Mouse (Mus musculus): ENCODE measurements at regions not wholly inside any gene's neighbourhood (a gene's known extent, or its start where the extent isn't known, plus 50 kb on each side); places are given as distances from the start of the nearest gene placed in this dataset.

GRCm38 (mm10) chr3:137762213-137762884 is 91.0 kb downstream of the Gm21962 start:
- H3K4me3 ChIP-seq (ENCODE audit: low read length) = no peak overlapping the region
- H3K36me3 ChIP-seq (ENCODE audit: control insufficient read depth, insufficient read depth, low read length) = no peaks in the 10 kb centered on the region
- no peak for ATAC-seq (ENCODE audit: low read depth)
- no peaks in the 10 kb centered on the region for H3K9me3 ChIP-seq (ENCODE audit: control insufficient read depth, low read length)
- no peak overlapping the region for H3K9ac ChIP-seq (ENCODE audit: low read length)
- H3K4me1 ChIP-seq (replicated peaks; ENCODE audit: control insufficient read depth, insufficient read depth, low read length) = no peaks in the 10 kb centered on the region
- no peaks in the 10 kb centered on the region for H3K27me3 ChIP-seq (ENCODE audit: control insufficient read depth, insufficient read depth, low read depth, low read length)
- 42% methylated on average over 14 of the region's 14 CpGs for WGBS
- H3K4me2 ChIP-seq (ENCODE audit: low read depth, low read length) = no peak overlapping the region
- H3K27ac ChIP-seq (ENCODE audit: low read length) = no peak overlapping the region

- Histone ChIP-seq H3K27me3 (ENCODE audit: control insufficient read depth, insufficient read depth, low read depth, low read length) (no peaks in the 10 kb centered on the region), H3K36me3 (ENCODE audit: control insufficient read depth, insufficient read depth, low read length) (no peaks in the 10 kb centered on the region), H3K9me3 (ENCODE audit: control insufficient read depth, low read length) (no peaks in the 10 kb centered on the region), H3K27ac (ENCODE audit: low read length) (no peak overlapping the region), H3K4me1 (replicated peaks; ENCODE audit: control insufficient read depth, insufficient read depth, low read length) (no peaks in the 10 kb centered on the region), H3K4me2 (ENCODE audit: low read depth, low read length) (no peak overlapping the region), H3K4me3 (ENCODE audit: low read length) (no peak overlapping the region), H3K9ac (ENCODE audit: low read length) (no peak overlapping the region)
- 74% methylated on average over 5 of the region's 5 CpGs for WGBS
- ATAC-seq (ENCODE audit: low read depth) = no peak
Observed at GRCm38 (mm10) chr3:137763406-137763805, 92.1 kb downstream of the Gm21962 start.

GRCm38 (mm10) chr3:137768627-137769026 is 95.7 kb upstream of the H2afz start:
- no peaks in the 10 kb centered on the region for H3K9me3 ChIP-seq (ENCODE audit: control insufficient read depth, low read length)
- H3K4me1 ChIP-seq (replicated peaks; ENCODE audit: control insufficient read depth, insufficient read depth, low read length) = no peaks in the 10 kb centered on the region
- H3K9ac ChIP-seq (ENCODE audit: low read length) = no peak overlapping the region
- WGBS = 79% methylated on average over 4 of the region's 4 CpGs
- H3K27ac ChIP-seq (ENCODE audit: low read length) = no peak overlapping the region
- H3K36me3 ChIP-seq (ENCODE audit: control insufficient read depth, insufficient read depth, low read length) = no peaks in the 10 kb centered on the region
- no peaks in the 10 kb centered on the region for H3K27me3 ChIP-seq (ENCODE audit: control insufficient read depth, insufficient read depth, low read depth, low read length)
- H3K4me3 ChIP-seq (ENCODE audit: low read length) = no peak overlapping the region
- no peak overlapping the region for H3K4me2 ChIP-seq (ENCODE audit: low read depth, low read length)
- ATAC-seq (ENCODE audit: low read depth) = no peak

DNA sequence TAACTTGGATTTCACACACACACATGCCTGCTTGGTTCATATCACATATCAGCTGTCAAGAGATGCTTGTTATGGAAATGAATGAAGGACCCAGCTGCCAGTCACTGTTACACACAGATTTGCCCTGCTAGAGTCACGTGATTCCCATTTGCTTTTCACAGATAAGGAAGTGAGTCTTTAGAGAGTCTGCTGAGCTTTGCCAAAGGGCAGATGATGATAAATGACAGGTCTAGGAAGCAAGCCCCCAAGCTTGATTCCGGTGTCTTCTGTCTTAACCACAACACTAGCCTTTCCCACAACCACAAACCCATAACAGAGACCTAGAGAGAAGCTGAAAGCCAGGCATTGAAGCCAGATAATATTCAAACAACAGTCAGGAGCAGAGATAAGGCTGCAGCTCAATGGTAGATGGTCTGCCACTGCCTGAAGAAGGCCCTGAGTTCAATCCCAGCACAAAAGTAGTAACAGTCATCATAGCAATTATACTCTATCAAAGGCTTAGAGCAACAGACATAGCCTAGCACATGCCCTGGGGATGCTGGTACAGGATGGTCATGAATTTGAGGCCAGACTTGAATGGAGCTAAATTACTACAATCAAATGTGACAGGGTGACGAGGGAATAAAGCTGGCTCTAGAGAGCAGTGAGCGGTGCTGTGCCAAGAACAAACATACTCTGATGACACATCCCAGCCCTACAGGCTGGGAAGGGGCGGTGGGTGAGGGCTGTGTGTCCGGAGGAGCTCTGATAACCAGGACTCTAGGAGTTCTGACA is 89.0 kb upstream of the H2afz start:
- ATAC-seq (ENCODE audit: low read depth) = peak; percentile 49; the same call in 1 of the 2 replicates
- WGBS = 29% methylated on average over 6 of the region's 6 CpGs
- H3K27ac ChIP-seq (ENCODE audit: low read length) = no peak overlapping the region

DNA sequence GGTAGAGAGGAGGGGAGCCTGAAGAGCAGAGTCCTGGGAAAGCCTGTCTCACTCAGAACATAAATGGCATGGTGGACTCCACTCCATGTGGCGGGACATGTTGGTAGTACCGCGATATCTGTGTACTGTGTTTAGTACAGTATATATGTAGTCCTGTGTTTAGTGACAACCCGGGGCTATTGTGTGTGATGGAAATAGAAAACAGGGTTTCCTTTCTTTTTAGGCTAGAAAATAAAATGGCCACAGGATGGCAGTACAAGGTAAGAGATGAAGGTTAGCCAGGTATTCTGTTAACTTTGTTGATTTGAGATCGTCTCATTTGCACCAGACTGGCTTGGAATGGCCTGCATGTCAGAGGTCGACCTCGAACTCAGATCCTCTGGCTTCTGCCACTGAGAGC is 86.2 kb upstream of the H2afz start:
- Histone ChIP-seq H3K27ac (ENCODE audit: low read length) (no peak overlapping the region), H3K36me3 (ENCODE audit: control insufficient read depth, insufficient read depth, low read length) (no peaks in the 10 kb centered on the region), H3K27me3 (ENCODE audit: control insufficient read depth, insufficient read depth, low read depth, low read length) (no peaks in the 10 kb centered on the region), H3K9me3 (ENCODE audit: control insufficient read depth, low read length) (no peaks in the 10 kb centered on the region), H3K9ac (ENCODE audit: low read length) (no peak overlapping the region), H3K4me2 (ENCODE audit: low read depth, low read length) (no peak overlapping the region), H3K4me3 (ENCODE audit: low read length) (no peak overlapping the region), H3K4me1 (replicated peaks; ENCODE audit: control insufficient read depth, insufficient read depth, low read length) (no peaks in the 10 kb centered on the region)
- 32% methylated on average over 7 of the region's 7 CpGs for WGBS
- 0 out of 2 replicates have a peak, but pooled peaks have one; percentile 24 for ATAC-seq (ENCODE audit: low read depth)

More for the DNA sequence above, 89.0 kb upstream of the H2afz start:
- H3K9ac ChIP-seq (ENCODE audit: low read length) = no peak overlapping the region
- no peak overlapping the region for H3K4me2 ChIP-seq (ENCODE audit: low read depth, low read length)
- no peak overlapping the region for H3K4me3 ChIP-seq (ENCODE audit: low read length)
- no peaks in the 10 kb centered on the region for H3K9me3 ChIP-seq (ENCODE audit: control insufficient read depth, low read length)
- H3K4me1 ChIP-seq (replicated peaks; ENCODE audit: control insufficient read depth, insufficient read depth, low read length) = no peaks in the 10 kb centered on the region
- no peaks in the 10 kb centered on the region for H3K36me3 ChIP-seq (ENCODE audit: control insufficient read depth, insufficient read depth, low read length)
- H3K27me3 ChIP-seq (ENCODE audit: control insufficient read depth, insufficient read depth, low read depth, low read length) = no peaks in the 10 kb centered on the region

GRCm38 (mm10) chr3:137780029-137780428 is 84.3 kb upstream of the H2afz start:
- Histone ChIP-seq H3K4me1 (replicated peaks; ENCODE audit: control insufficient read depth, insufficient read depth, low read length) (no peaks in the 10 kb centered on the region), H3K27me3 (ENCODE audit: control insufficient read depth, insufficient read depth, low read depth, low read length) (no peaks in the 10 kb centered on the region), H3K9me3 (ENCODE audit: control insufficient read depth, low read length) (no peaks in the 10 kb centered on the region), H3K36me3 (ENCODE audit: control insufficient read depth, insufficient read depth, low read length) (no peaks in the 10 kb centered on the region), H3K4me3 (ENCODE audit: low read length) (no peak overlapping the region), H3K9ac (ENCODE audit: low read length) (no peak overlapping the region), H3K4me2 (ENCODE audit: low read depth, low read length) (no peak overlapping the region), H3K27ac (ENCODE audit: low read length) (no peak overlapping the region)
- 7% methylated on average over 11 of the region's 11 CpGs for WGBS
- ATAC-seq (ENCODE audit: low read depth) = no peak

DNA sequence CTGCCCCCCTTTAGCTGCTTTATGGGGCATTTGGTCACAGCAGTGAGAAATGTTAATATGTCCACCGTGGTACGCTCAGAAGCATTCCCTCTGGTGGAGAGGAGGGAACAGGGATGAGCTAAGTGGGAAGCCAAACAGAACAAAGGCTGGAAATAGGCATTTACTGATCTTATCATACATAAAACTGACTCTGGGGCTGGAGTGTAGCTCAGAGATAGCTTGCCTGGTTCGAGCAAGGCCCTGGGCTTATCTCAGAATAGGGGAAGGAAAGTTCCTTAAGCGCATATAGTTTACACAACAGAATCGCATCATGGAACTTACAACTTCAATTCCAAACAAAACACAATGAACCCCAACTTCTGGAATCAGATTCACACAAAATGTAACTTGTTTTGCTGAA is 81.5 kb upstream of the H2afz start:
- H3K9ac ChIP-seq (ENCODE audit: low read length) = no peak overlapping the region

GRCm38 (mm10) chr3:137783937-137784911 is 80.1 kb upstream of the H2afz start:
- H3K27ac ChIP-seq (ENCODE audit: low read length) = no peak overlapping the region
- H3K4me3 ChIP-seq (ENCODE audit: low read length) = no peak overlapping the region
- H3K9me3 ChIP-seq (ENCODE audit: control insufficient read depth, low read length) = no peaks in the 10 kb centered on the region
- no peak overlapping the region for H3K4me2 ChIP-seq (ENCODE audit: low read depth, low read length)
- no peaks in the 10 kb centered on the region for H3K27me3 ChIP-seq (ENCODE audit: control insufficient read depth, insufficient read depth, low read depth, low read length)
- 54% methylated on average over 7 of the region's 7 CpGs for WGBS
- H3K9ac ChIP-seq (ENCODE audit: low read length) = no peak overlapping the region
- H3K36me3 ChIP-seq (ENCODE audit: control insufficient read depth, insufficient read depth, low read length) = no peaks in the 10 kb centered on the region
- no peak for ATAC-seq (ENCODE audit: low read depth)
- H3K4me1 ChIP-seq (replicated peaks; ENCODE audit: control insufficient read depth, insufficient read depth, low read length) = no peaks in the 10 kb centered on the region

More for the DNA sequence above, 81.5 kb upstream of the H2afz start:
- Histone ChIP-seq H3K9me3 (ENCODE audit: control insufficient read depth, low read length) (no peaks in the 10 kb centered on the region), H3K4me3 (ENCODE audit: low read length) (no peak overlapping the region), H3K4me2 (ENCODE audit: low read depth, low read length) (no peak overlapping the region), H3K4me1 (replicated peaks; ENCODE audit: control insufficient read depth, insufficient read depth, low read length) (no peaks in the 10 kb centered on the region), H3K36me3 (ENCODE audit: control insufficient read depth, insufficient read depth, low read length) (no peaks in the 10 kb centered on the region), H3K27ac (ENCODE audit: low read length) (no peak overlapping the region), H3K27me3 (ENCODE audit: control insufficient read depth, insufficient read depth, low read depth, low read length) (no peaks in the 10 kb centered on the region)
- ATAC-seq (ENCODE audit: low read depth) = no peak
- WGBS = 49% methylated on average over 5 of the region's 5 CpGs

DNA sequence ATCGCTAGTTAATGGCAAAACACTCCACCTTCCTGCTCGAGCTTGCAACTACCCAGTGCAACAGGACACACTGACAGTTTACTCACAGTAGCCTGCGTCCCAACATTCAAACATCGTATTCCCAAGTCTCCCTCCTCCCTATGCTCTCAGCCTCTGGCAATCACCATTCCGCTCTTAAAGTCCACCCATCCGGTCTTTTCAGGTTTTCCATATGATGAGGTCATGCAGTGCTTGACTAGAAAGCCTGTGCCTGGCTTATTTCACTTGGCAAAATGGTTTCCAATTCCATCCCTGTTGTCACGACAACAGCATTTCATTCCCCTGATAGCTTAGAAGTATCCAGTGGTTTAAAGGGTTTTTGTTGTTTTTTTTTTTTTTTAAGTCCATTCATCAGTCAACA is 79.1 kb upstream of the H2afz start:
- no peaks in the 10 kb centered on the region for H3K9me3 ChIP-seq (ENCODE audit: control insufficient read depth, low read length)
- H3K4me3 ChIP-seq (ENCODE audit: low read length) = no peak overlapping the region
- 70% methylated on average over 7 of the region's 7 CpGs for WGBS
- H3K27me3 ChIP-seq (ENCODE audit: control insufficient read depth, insufficient read depth, low read depth, low read length) = no peaks in the 10 kb centered on the region
- H3K27ac ChIP-seq (ENCODE audit: low read length) = no peak overlapping the region
- no peak for ATAC-seq (ENCODE audit: low read depth)
- H3K36me3 ChIP-seq (ENCODE audit: control insufficient read depth, insufficient read depth, low read length) = no peaks in the 10 kb centered on the region
- H3K9ac ChIP-seq (ENCODE audit: low read length) = no peak overlapping the region
- H3K4me1 ChIP-seq (replicated peaks; ENCODE audit: control insufficient read depth, insufficient read depth, low read length) = no peaks in the 10 kb centered on the region
- H3K4me2 ChIP-seq (ENCODE audit: low read depth, low read length) = no peak overlapping the region

Data from lung, embryonic 16.5 days (tissue).